Mouse (Mus musculus): Measurements from ENCODE around the gene Bin2. TPM values are rescaled to one million over a fixed set of nuclear protein-coding genes. Genes with fewer than 3 reads are reported as not detected.

The Bin2 gene
- polyA plus RNA-seq, 1 experiment from 2014 or later, result 2.0 TPM

GRCm38 (mm10) chr15:100666851-100667250 is 2.5 kb downstream of the Bin2 start:
- H3K9ac ChIP-seq (replicated peaks), result no peak overlapping the region
- H3K4me3 ChIP-seq, result no peak overlapping the region
- no peak overlapping the region for H3K27ac ChIP-seq (replicated peaks)
- no peak for ATAC-seq (replicated peaks)
- no peaks in the 10 kb centered on the region for H3K4me1 ChIP-seq
- no peaks in the 10 kb centered on the region for H3K27me3 ChIP-seq
- no peaks in the 10 kb centered on the region for H3K36me3 ChIP-seq
- H3K9me3 ChIP-seq, result no peaks in the 10 kb centered on the region
- WGBS, result 45% methylated on average over 12 of the region's 12 CpGs
- no peak overlapping the region for H3K4me2 ChIP-seq (replicated peaks)

DNA sequence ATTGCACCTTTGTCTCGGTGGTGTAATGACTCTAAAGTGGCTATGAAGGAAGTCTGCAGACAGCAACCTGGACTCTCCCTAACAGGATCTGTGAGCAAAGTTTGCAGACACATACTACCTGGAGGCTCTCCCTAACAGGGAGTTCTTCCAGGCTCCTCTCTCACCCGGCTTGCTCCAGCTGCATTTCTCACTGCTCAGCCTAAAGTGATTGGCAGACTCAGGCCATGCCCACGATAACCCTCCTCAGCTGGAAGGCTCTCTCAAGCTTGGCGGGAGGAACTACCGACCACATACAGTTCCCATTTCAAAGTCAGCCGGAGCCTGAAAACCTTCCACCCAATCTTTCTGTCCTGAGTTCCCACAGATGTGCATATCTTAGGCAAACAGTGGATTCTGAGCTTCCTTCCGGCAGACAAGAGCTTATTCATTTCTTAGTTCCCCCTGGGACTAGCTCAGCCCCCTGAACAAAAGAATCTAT is 3.1 kb downstream of the Bin2 start:
- H3K36me3 ChIP-seq, result no peaks in the 10 kb centered on the region
- H3K4me2 ChIP-seq (replicated peaks), result no peak overlapping the region
- no peak overlapping the region for H3K9ac ChIP-seq (replicated peaks)
- no peaks in the 10 kb centered on the region for H3K27me3 ChIP-seq
- H3K9me3 ChIP-seq, result no peaks in the 10 kb centered on the region
- no peak overlapping the region for H3K4me3 ChIP-seq
- WGBS, result 9% methylated on average over 7 of the region's 7 CpGs
- no peaks in the 10 kb centered on the region for H3K4me1 ChIP-seq
- no peak overlapping the region for H3K27ac ChIP-seq (replicated peaks)
- no peak for ATAC-seq (replicated peaks)

DNA sequence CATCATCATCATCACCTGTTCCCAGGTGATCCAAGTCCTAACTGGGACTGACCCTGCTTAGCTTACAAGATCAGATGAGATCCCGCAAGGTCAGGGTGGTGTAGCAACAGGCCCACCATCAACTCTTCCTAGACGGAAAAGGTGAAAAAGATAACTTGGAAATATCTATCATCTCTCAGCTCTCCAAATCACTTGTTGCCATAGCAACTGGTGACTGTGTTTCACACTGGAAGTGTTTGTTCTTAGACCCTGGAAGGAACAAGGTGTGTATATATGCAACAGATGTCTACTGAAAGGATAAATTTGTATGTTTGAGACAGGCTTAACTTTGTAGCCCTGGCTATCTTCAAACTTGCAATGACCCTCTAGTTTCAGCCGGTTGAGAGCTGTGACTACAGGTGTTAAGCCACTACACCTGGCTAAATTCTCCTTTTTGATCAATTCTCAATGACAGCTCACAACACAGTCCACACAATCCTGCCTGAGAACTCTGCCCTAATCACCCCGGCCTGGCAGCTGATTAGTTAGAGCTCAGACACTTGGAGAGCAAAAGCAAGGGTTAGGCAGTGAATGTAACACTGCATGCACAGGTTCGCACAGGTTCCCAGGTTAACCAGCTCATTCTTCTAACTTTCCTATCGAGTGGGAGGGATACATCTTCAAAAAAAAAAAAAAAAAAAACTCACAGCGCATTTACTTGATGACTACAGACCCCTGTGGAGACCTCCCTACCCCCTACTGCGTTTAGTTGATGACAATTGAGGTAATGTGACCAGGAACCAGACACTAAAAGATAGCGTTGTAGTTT is 3.7 kb downstream of the Bin2 start:
- no peak overlapping the region for H3K4me3 ChIP-seq
- H3K4me2 ChIP-seq (replicated peaks), result no peak overlapping the region
- no peak overlapping the region for H3K27ac ChIP-seq (replicated peaks)
- no peaks in the 10 kb centered on the region for H3K4me1 ChIP-seq
- 38% methylated on average over 9 of the region's 9 CpGs for WGBS
- ATAC-seq (replicated peaks), result no peak
- H3K27me3 ChIP-seq, result no peaks in the 10 kb centered on the region
- no peak overlapping the region for H3K9ac ChIP-seq (replicated peaks)
- H3K36me3 ChIP-seq, result no peaks in the 10 kb centered on the region
- H3K9me3 ChIP-seq, result no peaks in the 10 kb centered on the region

DNA sequence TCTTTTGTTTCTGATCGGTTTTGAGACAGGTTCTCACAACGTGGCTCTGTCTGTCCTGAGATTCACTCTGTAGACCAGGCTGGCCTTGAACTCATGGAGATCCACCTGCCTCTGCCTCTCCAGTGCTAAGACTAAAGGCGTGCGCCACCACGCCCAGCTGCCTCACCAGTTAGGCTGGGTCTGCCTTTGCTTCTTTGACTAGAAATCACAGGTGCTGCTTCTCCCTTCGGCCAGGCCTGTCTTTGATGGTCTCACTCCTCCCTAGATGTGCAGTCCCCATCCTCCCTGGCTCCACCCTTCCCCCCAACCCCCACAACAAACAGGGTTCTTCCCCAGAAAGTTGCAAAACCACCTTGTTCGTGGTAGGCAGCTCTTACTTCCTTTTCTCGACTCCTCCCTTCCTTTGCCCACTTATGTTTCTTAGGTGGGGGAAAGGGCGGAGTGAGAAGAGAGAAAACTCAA is 4.5 kb downstream of the Bin2 start:
- Histone ChIP-seq H3K4me3 (no peak overlapping the region), H3K27ac (replicated peaks) (no peak overlapping the region), H3K36me3 (no peaks in the 10 kb centered on the region), H3K9me3 (no peaks in the 10 kb centered on the region), H3K9ac (replicated peaks) (no peak overlapping the region), H3K27me3 (no peaks in the 10 kb centered on the region), H3K4me2 (replicated peaks) (no peak overlapping the region), H3K4me1 (no peaks in the 10 kb centered on the region)
- ATAC-seq (replicated peaks), result no peak
- 87% methylated on average over 9 of the region's 9 CpGs for WGBS

- H3K27me3 ChIP-seq, result no peaks in the 10 kb centered on the region
- ATAC-seq (replicated peaks), result no peak
- no peak overlapping the region for H3K9ac ChIP-seq (replicated peaks)
- H3K9me3 ChIP-seq, result no peaks in the 10 kb centered on the region
- H3K4me1 ChIP-seq, result no peaks in the 10 kb centered on the region
- H3K36me3 ChIP-seq, result no peaks in the 10 kb centered on the region
- 93% methylated on average over 5 of the region's 5 CpGs for WGBS
- no peak overlapping the region for H3K4me2 ChIP-seq (replicated peaks)
- H3K4me3 ChIP-seq, result no peak overlapping the region
- no peak overlapping the region for H3K27ac ChIP-seq (replicated peaks)
Measured at GRCm38 (mm10) chr15:100660805-100661204, 8.5 kb downstream of the Bin2 start.

GRCm38 (mm10) chr15:100660306-100660705 is 9.0 kb downstream of the Bin2 start:
- H3K4me2 ChIP-seq (replicated peaks), result no peak overlapping the region
- no peak overlapping the region for H3K9ac ChIP-seq (replicated peaks)
- no peaks in the 10 kb centered on the region for H3K36me3 ChIP-seq
- H3K9me3 ChIP-seq, result no peaks in the 10 kb centered on the region
- H3K4me3 ChIP-seq, result no peak overlapping the region
- 80% methylated on average over 9 of the region's 9 CpGs for WGBS
- no peak for ATAC-seq (replicated peaks)
- no peaks in the 10 kb centered on the region for H3K27me3 ChIP-seq
- no peak overlapping the region for H3K27ac ChIP-seq (replicated peaks)
- H3K4me1 ChIP-seq, result no peaks in the 10 kb centered on the region

DNA sequence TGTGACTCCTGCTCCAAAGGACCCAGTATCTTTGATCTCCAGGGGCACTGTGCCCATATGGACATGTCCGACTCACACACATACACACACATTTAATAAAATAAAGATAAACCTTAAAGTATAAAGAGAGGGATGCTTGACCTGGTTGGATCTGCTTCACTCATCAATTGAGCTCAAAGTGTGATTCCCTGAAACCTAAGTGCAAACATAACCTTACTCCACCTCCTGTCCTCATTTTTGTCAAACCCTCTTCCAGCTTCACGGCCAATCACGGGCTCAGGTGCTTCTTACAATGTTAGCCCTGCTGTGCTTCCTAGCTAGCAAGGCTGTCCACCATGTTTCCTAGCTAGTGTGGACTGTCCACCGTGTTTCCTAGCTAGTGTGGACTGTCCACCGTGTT is 14.2 kb downstream of the Bin2 start:
- no peak for ATAC-seq (replicated peaks)
- Histone ChIP-seq H3K27ac (replicated peaks) (no peak overlapping the region), H3K27me3 (no peaks in the 10 kb centered on the region), H3K9me3 (no peaks in the 10 kb centered on the region), H3K4me2 (replicated peaks) (no peak overlapping the region), H3K4me3 (no peak overlapping the region), H3K36me3 (no peaks in the 10 kb centered on the region), H3K4me1 (no peaks in the 10 kb centered on the region), H3K9ac (replicated peaks) (no peak overlapping the region)
- 87% methylated on average over 5 of the region's 5 CpGs for WGBS

- Histone ChIP-seq H3K27me3 (no peaks in the 10 kb centered on the region), H3K4me1 (no peaks in the 10 kb centered on the region), H3K9me3 (no peaks in the 10 kb centered on the region), H3K4me3 (no peak overlapping the region), H3K4me2 (replicated peaks) (no peak overlapping the region), H3K36me3 (no peaks in the 10 kb centered on the region), H3K27ac (replicated peaks) (no peak overlapping the region), H3K9ac (replicated peaks) (no peak overlapping the region)
- ATAC-seq (replicated peaks), result no peak
- WGBS, result 95% methylated on average over 1 of the region's 1 CpGs
Measured at GRCm38 (mm10) chr15:100654271-100654670, 15.1 kb downstream of the Bin2 start.

GRCm38 (mm10) chr15:100651610-100652009 is 17.7 kb downstream of the Bin2 start:
- Histone ChIP-seq H3K9ac (replicated peaks) (no peak overlapping the region), H3K9me3 (no peaks in the 10 kb centered on the region), H3K4me3 (no peak overlapping the region), H3K4me1 (no peaks in the 10 kb centered on the region), H3K27me3 (no peaks in the 10 kb centered on the region), H3K36me3 (no peaks in the 10 kb centered on the region), H3K4me2 (replicated peaks) (no peak overlapping the region), H3K27ac (replicated peaks) (no peak overlapping the region)
- 86% methylated on average over 9 of the region's 9 CpGs for WGBS
- no peak for ATAC-seq (replicated peaks)

- Histone ChIP-seq H3K9ac (replicated peaks) (no peak overlapping the region), H3K27me3 (no peaks in the 10 kb centered on the region), H3K4me1 (no peaks in the 10 kb centered on the region), H3K4me2 (replicated peaks) (no peak overlapping the region), H3K9me3 (no peaks in the 10 kb centered on the region), H3K36me3 (no peaks in the 10 kb centered on the region), H3K4me3 (no peak overlapping the region), H3K27ac (replicated peaks) (no peak overlapping the region)
- no peak for ATAC-seq (replicated peaks)
- WGBS, result 86% methylated on average over 10 of the region's 10 CpGs
Measured at GRCm38 (mm10) chr15:100650111-100650510, 19.2 kb downstream of the Bin2 start.

- WGBS, result 76% methylated on average over 6 of the region's 6 CpGs
- no peaks in the 10 kb centered on the region for H3K36me3 ChIP-seq
- no peak overlapping the region for H3K4me3 ChIP-seq
- H3K4me1 ChIP-seq, result no peaks in the 10 kb centered on the region
- no peak overlapping the region for H3K9ac ChIP-seq (replicated peaks)
- ATAC-seq (replicated peaks), result no peak
- no peaks in the 10 kb centered on the region for H3K27me3 ChIP-seq
- H3K4me2 ChIP-seq (replicated peaks), result no peak overlapping the region
- no peaks in the 10 kb centered on the region for H3K9me3 ChIP-seq
- no peak overlapping the region for H3K27ac ChIP-seq (replicated peaks)
Measured at GRCm38 (mm10) chr15:100646161-100646560, 23.2 kb downstream of the Bin2 start.

- H3K4me3 ChIP-seq, result no peak overlapping the region
- no peaks in the 10 kb centered on the region for H3K4me1 ChIP-seq
- H3K9me3 ChIP-seq, result no peaks in the 10 kb centered on the region
- ATAC-seq (replicated peaks), result no peak
- peaks cover 15% of the 10 kb centered on the region; the same call in 1 of the 2 replicates for H3K27me3 ChIP-seq
- no peak overlapping the region for H3K27ac ChIP-seq (replicated peaks)
- H3K9ac ChIP-seq (replicated peaks), result no peak overlapping the region
- 95% methylated on average over 7 of the region's 7 CpGs for WGBS
- no peaks in the 10 kb centered on the region for H3K36me3 ChIP-seq
- no peak overlapping the region for H3K4me2 ChIP-seq (replicated peaks)
Measured at GRCm38 (mm10) chr15:100642451-100642850, 26.9 kb downstream of the Bin2 start.

All from forebrain, embryonic 15.5 days (tissue).